Mouse (Mus musculus): ENCODE data around the gene Lpar6.
A peak's percentile ranks its signal among the peaks of the same experiment; 100 is the strongest.

Lpar6 gene

GRCm38 (mm10) chr14:73255426-73255970 lies 17.8 kb downstream of the Lpar6 start:
- DNase-seq (ENCODE audit: low read depth) = no peak

GRCm38 (mm10) chr14:73257348-73257747 lies 19.7 kb downstream of the Lpar6 start:
- no peak for DNase-seq (ENCODE audit: low read depth)

DNA sequence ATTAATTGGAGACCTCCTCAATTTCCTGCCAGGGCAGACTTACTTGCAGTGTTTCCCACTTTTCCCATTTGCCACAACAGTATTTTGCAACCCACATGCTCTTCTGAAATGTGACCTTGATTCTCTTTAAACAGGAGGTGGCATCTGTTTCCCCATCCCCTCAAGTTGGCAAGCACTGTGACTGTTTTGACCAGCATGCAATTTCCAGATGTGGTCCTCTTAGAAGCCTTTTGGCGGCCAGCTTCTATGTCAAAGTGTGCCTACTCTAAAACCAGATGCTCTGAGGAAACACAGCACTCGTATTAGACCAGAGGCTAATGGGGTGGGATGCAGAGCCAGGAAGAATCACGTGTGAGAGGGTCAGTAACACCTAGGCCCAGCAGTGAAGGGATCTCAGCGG lies 20.5 kb downstream of the Lpar6 start:
- no peak for DNase-seq (ENCODE audit: low read depth)

- no peak for DNase-seq (ENCODE audit: low read depth)
Measured at GRCm38 (mm10) chr14:73262210-73262609, 24.5 kb downstream of the Lpar6 start.

DNA sequence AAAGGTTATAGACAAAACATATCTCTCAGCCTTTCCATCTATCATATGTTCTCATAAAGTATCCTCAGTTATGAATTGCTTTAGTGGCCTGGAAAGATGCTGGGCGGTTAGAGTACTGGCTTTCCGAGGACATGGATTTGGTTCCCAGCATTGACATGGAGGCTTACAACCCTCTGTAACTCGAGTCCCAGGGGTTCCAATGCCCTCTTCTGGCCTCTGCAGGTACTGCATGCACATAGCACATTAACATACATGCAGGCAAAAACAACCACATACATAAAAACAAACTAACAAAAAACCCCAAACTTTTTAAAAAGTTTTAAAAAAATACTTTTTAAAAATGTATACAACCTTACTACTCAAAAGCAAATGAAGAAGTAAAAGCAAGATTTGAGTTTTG lies 28.5 kb downstream of the Lpar6 start:
- DNase-seq (ENCODE audit: low read depth) = peak; percentile 61

DNA sequence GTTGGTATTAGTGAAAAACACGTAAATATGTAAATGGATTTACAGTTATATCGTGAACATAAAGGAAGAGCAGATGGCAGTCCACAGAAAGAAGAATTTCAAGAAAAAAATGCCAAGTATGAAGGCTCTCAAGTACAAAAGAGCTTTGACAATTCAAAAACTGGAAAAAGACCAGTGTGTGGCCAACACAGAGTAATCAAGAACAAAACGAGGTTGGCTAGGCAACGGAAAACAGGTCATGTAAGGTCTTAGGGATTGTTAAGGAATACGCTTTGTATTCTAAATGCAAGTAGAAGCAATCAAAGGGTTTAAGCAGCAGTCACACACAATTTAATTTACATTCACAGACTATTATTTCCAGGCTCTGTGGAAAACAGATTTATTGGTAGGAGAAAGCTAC lies 34.1 kb downstream of the Lpar6 start:
- DNase-seq (ENCODE audit: low read depth) = no peak

DNA sequence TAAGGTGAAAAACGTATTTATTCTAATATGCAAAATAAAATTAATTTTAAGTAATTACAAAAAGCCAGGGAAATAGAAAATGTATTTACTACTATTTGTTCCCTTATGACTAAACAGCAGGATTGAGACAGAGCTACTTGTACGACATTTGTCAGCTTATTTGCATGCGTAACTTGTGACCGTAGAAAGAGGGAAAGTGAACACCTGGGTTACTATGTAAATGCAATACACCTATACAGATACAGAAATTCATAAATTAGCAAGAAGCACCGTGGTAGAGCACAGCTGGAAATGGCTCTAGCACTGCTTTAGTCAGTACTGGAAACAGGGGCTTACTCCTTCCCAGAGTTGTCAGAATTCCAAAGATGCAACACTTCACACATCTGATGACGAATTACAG lies 41.4 kb downstream of the Lpar6 start:
- DNase-seq (ENCODE audit: low read depth) = no peak

- no peak for DNase-seq (ENCODE audit: low read depth)
Measured at GRCm38 (mm10) chr14:73280996-73281395, 43.3 kb downstream of the Lpar6 start.

- peak; percentile 57 for DNase-seq (ENCODE audit: low read depth)
Measured at GRCm38 (mm10) chr14:73289915-73290314, 52.2 kb downstream of the Lpar6 start.

- DNase-seq (ENCODE audit: low read depth) = no peak
Measured at GRCm38 (mm10) chr14:73292434-73292833, 54.7 kb downstream of the Lpar6 start.

Data from induced T-regulatory cell, adult 2 months (primary cell).